Mouse (Mus musculus): Measurements from ENCODE around the gene Iqgap2.

- TF ChIP-seq CTCF (IDR thresholded peaks at IDR 0.05 in 2 of 3, conservative IDR thresholded peaks at IDR 0.05 in 1 of 3; ENCODE audit: control insufficient read depth in 1 of 3, insufficient read depth in 1 of 3, low read depth in 2 of 3, low read length in 3 of 3, poor library complexity in 1 of 3, severe bottlenecking in 1 of 3) (no peak), EP300 (IDR thresholded peaks at IDR 0.05; ENCODE audit: low read depth in 1 of 2, low read length in 2 of 2) (no peak), UBTF (IDR thresholded peaks at IDR 0.05; ENCODE audit: borderline replicate concordance, insufficient read depth, low read depth, low read length) (no peak), TBP (IDR thresholded peaks at IDR 0.05; ENCODE audit: low read depth, low read length) (no peak), ZNF384 (IDR thresholded peaks at IDR 0.05; ENCODE audit: low read depth, low read length) (no peak), GABPA (IDR thresholded peaks at IDR 0.05; ENCODE audit: low read depth, low read length) (no peak), POLR2A (IDR thresholded peaks at IDR 0.05; ENCODE audit: control insufficient read depth in 1 of 2, insufficient read depth in 1 of 2, low read depth in 1 of 2, low read length in 2 of 2, poor library complexity in 1 of 2) (no peak)
These were observed 127.7 kb downstream of the Iqgap2 start for GRCm38 (mm10) chr13:95763876-95764517.
